7 mouse cellular contexts compared by ENCODE assay signal in the genomic region with DNA sequence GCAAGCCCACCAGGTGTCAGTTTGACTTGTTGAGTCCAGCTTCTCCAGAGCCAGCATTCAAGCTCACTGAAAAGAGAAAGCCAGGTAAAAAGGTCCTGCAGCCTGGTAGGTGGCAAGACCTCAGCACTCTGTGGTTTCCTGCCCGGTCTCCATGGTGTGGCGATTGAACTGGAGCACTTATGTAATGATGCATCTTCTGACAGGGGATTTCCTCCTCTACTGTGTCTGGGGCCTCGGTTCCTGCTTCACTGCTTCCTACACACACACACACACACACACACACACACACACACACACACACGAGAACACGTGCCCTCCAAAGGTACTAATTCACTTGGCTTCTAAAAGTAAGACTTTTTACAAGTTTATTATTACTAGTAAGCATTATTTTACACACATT. TPM values are rescaled to one million over a fixed set of nuclear protein-coding genes. Genes with fewer than 3 reads are reported as not detected.
A peak's percentile ranks its signal among the peaks of the same experiment; 100 is the strongest.
DNase-seq lines count a peak whose midpoint lies in the region; ATAC-seq and TF ChIP-seq lines count a peak whose summit lies in the region.

No protein-coding gene starts in this region.

- no peak for TF ChIP-seq CTCF in stomach, postnatal 0 days (IDR thresholded peaks at IDR 0.05; ENCODE audit: low read depth)

- H3K27me3 ChIP-seq in stomach, embryonic 16.5 days (ENCODE audit: control insufficient read depth, insufficient read depth, low read length) = no peaks in the 10 kb centered on the region
- no peaks in the 10 kb centered on the region for H3K27me3 ChIP-seq in stomach, postnatal 0 days (ENCODE audit: control insufficient read depth, insufficient read depth, low read length)
- no peaks in the 10 kb centered on the region for H3K27me3 ChIP-seq in embryonic facial prominence, embryonic 14.5 days (replicated peaks; ENCODE audit: control insufficient read depth, insufficient read depth, low read length)

- 49% methylated on average over 5 of the region's 5 CpGs for WGBS in stomach, embryonic 16.5 days
- WGBS in stomach, postnatal 0 days = 60% methylated on average over 5 of the region's 5 CpGs
- WGBS in embryonic facial prominence, embryonic 14.5 days = 60% methylated on average over 5 of the region's 5 CpGs

- no peaks in the 10 kb centered on the region for H3K36me3 ChIP-seq in stomach, embryonic 16.5 days (ENCODE audit: control insufficient read depth, insufficient read depth, low read length)
- no peaks in the 10 kb centered on the region for H3K36me3 ChIP-seq in stomach, postnatal 0 days (ENCODE audit: control insufficient read depth, insufficient read depth, low read length)
- H3K36me3 ChIP-seq in embryonic facial prominence, embryonic 14.5 days (ENCODE audit: control insufficient read depth, insufficient read depth, low read length) = 0 out of 2 replicates have a peak, but pooled peaks cover 4% of the 10 kb centered on the region

- no peak for DNase-seq in stomach, postnatal 0 days (ENCODE audit: low spot score)
- DNase-seq in embryonic facial prominence, embryonic 14.5 days (ENCODE audit: low spot score) = no peak
- peak; percentile 36 to 48 for DNase-seq in kidney, postnatal 4 days
- peak; percentile 63 to 73 for DNase-seq in spleen, adult 18-20 months
- no peak for DNase-seq in left cerebral cortex, postnatal 36 days (ENCODE audit: low spot score in 2 of 2)
- no peak for DNase-seq in urinary bladder, postnatal 36 days (ENCODE audit: low spot score in 2 of 2)

- no peak for ATAC-seq in stomach, embryonic 16.5 days (ENCODE audit: insufficient read depth, low FRiP score)
- ATAC-seq in stomach, postnatal 0 days (ENCODE audit: low FRiP score, low TSS enrichment) = no peak
- ATAC-seq in embryonic facial prominence, embryonic 14.5 days (ENCODE audit: low read depth) = no peak

- no peaks in the 10 kb centered on the region for H3K9me3 ChIP-seq in stomach, embryonic 16.5 days (replicated peaks; ENCODE audit: control insufficient read depth, low read length)
- no peaks in the 10 kb centered on the region for H3K9me3 ChIP-seq in stomach, postnatal 0 days (ENCODE audit: control insufficient read depth, low read length)
- H3K9me3 ChIP-seq in embryonic facial prominence, embryonic 14.5 days (ENCODE audit: control insufficient read depth, low read length) = no peaks in the 10 kb centered on the region

- H3K4me3 ChIP-seq in stomach, embryonic 16.5 days (replicated peaks; ENCODE audit: low read length) = no peak overlapping the region
- H3K4me3 ChIP-seq in stomach, postnatal 0 days (ENCODE audit: low read depth, low read length) = no peak overlapping the region
- H3K4me3 ChIP-seq in embryonic facial prominence, embryonic 14.5 days (ENCODE audit: low read depth, low read length) = no peak overlapping the region

- intact Hi-C loops in left cerebral cortex, postnatal 36 days (cut with DNase I) = loop anchor here (5.0 kb wide), 2 partner anchors 54 to 154 kb away; a partner anchor contains a TSS

- H3K9ac ChIP-seq in stomach, embryonic 16.5 days (ENCODE audit: low read length) = no peak overlapping the region
- H3K9ac ChIP-seq in stomach, postnatal 0 days (ENCODE audit: low read length) = no peak overlapping the region
- H3K9ac ChIP-seq in embryonic facial prominence, embryonic 14.5 days (ENCODE audit: low read depth, low read length) = no peak overlapping the region

- H3K4me1 ChIP-seq in stomach, embryonic 16.5 days (ENCODE audit: control insufficient read depth, insufficient read depth, low read length) = peaks cover 18% of the 10 kb centered on the region
- H3K4me1 ChIP-seq in stomach, postnatal 0 days (replicated peaks; ENCODE audit: control insufficient read depth, insufficient read depth) = peaks cover 3% of the 10 kb centered on the region; the same call in 1 of the 2 replicates
- peaks cover 16% of the 10 kb centered on the region for H3K4me1 ChIP-seq in embryonic facial prominence, embryonic 14.5 days (ENCODE audit: control insufficient read depth, insufficient read depth, low read length)

- peak overlapping the region; percentile 81; the same call in 1 of the 2 replicates for H3K4me2 ChIP-seq in stomach, embryonic 16.5 days (ENCODE audit: low read depth, low read length)
- H3K4me2 ChIP-seq in stomach, postnatal 0 days (replicated peaks; ENCODE audit: low read depth) = no peak overlapping the region
- H3K4me2 ChIP-seq in embryonic facial prominence, embryonic 14.5 days (ENCODE audit: low read depth, low read length) = 0 out of 2 replicates have a peak overlapping the region, but pooled peaks have one; percentile 64

- no peak for TF ChIP-seq EP300 in stomach, postnatal 0 days (optimal IDR thresholded peaks at IDR 0.05)

- H3K27ac ChIP-seq in stomach, embryonic 16.5 days (ENCODE audit: low read length) = no peak overlapping the region
- no peak overlapping the region for H3K27ac ChIP-seq in stomach, postnatal 0 days (replicated peaks)
- H3K27ac ChIP-seq in embryonic facial prominence, embryonic 14.5 days (replicated peaks; ENCODE audit: low read depth, low read length) = no peak overlapping the region

RNA-seq across cellular contexts. Expression of a gene that starts 2.6 kb away (rescaled TPM):
- 17.6 and 18.5 TPM in 2 replicates for polyA plus RNA-seq in stomach, embryonic 16.5 days (2015; fragmentation: Nextera tagmentation; extraction: Ambion mirVana)
- polyA plus RNA-seq in stomach, postnatal 0 days (2015; fragmentation: Nextera tagmentation; extraction: Ambion mirVana) = 12.3 and 12.9 TPM in 2 replicates
- polyA plus RNA-seq in embryonic facial prominence, embryonic 14.5 days (2014; fragmentation: Nextera tagmentation; extraction: Ambion mirVana) = 20.6 and 21.0 TPM in 2 replicates
- 10 to 100 TPM; 31.6 to 40.0 TPM for total RNA-seq in left cerebral cortex, postnatal 36 days (2021)

RNA-seq across cellular contexts. Expression of a gene that starts 32.4 kb away (rescaled TPM):
- polyA plus RNA-seq in stomach, embryonic 16.5 days (2015; fragmentation: Nextera tagmentation; extraction: Ambion mirVana) = 0.09 TPM in 1 of 2 replicates, not detected in the other
- polyA plus RNA-seq in stomach, postnatal 0 days (2015; fragmentation: Nextera tagmentation; extraction: Ambion mirVana) = 0.06 and 0.07 TPM in 2 replicates
- 0.14 and 0.24 TPM in 2 replicates for polyA plus RNA-seq in embryonic facial prominence, embryonic 14.5 days (2014; fragmentation: Nextera tagmentation; extraction: Ambion mirVana)
- total RNA-seq in left cerebral cortex, postnatal 36 days (2021) = 10 to 100 TPM; 14.5 to 15.7 TPM

Comparison
In these comparisons a context has a peak if more than half of its experiments do, and no peak if none do; other contexts are left out.
1. DNase-seq: peak in kidney, postnatal 4 days (2 of 2) and spleen, adult 18-20 months (2 of 2); none in stomach, postnatal 0 days (single experiment), embryonic facial prominence, embryonic 14.5 days (single experiment), left cerebral cortex, postnatal 36 days (0 of 2) and urinary bladder, postnatal 36 days (0 of 2).